Mouse (Mus musculus): ENCODE results near the gene Lrrc8d. TPM values are rescaled to one million over a fixed set of nuclear protein-coding genes. Genes with fewer than 3 reads are reported as not detected.

The Lrrc8d gene
- total and polyA plus RNA-seq, 3 experiments, result 7.0 to 26.1 (median 16.6) TPM

DNA sequence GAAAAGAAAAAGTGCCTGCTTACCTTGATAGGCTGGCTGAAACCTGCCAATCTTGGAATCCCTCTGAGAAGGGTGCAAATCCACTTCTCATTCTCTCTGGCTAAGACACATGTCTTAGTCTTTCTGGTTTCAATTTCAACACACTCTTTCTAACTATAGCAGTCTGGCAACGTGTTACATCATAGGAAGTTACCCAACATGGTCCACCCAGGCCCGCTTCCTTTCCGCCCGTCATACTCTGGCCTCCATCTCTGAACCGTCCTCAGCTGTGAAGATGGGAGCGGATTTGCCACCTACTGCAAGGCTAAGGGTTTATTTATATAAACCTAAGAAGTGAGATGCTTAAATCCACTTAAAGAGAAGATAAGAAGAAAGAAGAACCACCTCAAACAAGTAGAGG is 3.7 kb upstream of the Lrrc8d start (continued):
- TF ChIP-seq HCFC1 (IDR thresholded peaks at IDR 0.05; ENCODE audit: low read depth, low read length) (peak; percentile 78), MAZ (IDR thresholded peaks at IDR 0.05; ENCODE audit: low read depth, low read length) (peak; percentile 73; the same call in 1 of the 2 replicates), JUND (conservative IDR thresholded peaks at IDR 0.05; ENCODE audit: low read depth, low read length) (0 out of 2 replicates have a peak, but pooled peaks have one; percentile 45), RAD21 (IDR thresholded peaks at IDR 0.05; ENCODE audit: low read depth, low read length) (no peak), USF2 (conservative IDR thresholded peaks at IDR 0.05; ENCODE audit: low read depth, low read length) (no peak), TBP (conservative IDR thresholded peaks at IDR 0.05; ENCODE audit: low read depth, low read length) (no peak; the same call in 1 of the 2 replicates), ZNF384 (IDR thresholded peaks at IDR 0.05; ENCODE audit: low read depth, low read length) (no peak), ETS1 (conservative IDR thresholded peaks at IDR 0.05; ENCODE audit: low read depth, low read length) (peak; percentile 90), E2F4 (IDR thresholded peaks at IDR 0.05; ENCODE audit: insufficient replicate concordance, low read depth, low read length) (no peak), RCOR1 (conservative IDR thresholded peaks at IDR 0.05; ENCODE audit: low read depth, low read length) (no peak)

GRCm38 (mm10) chr5:105697886-105698285 is 1.9 kb upstream of the Lrrc8d start:
- Histone ChIP-seq H3K4me1 (ENCODE audit: control insufficient read depth in 1 of 2, insufficient read depth in 2 of 2) (peaks cover 13 to 42% of the 10 kb centered on the region in 2 experiments; a peak in 3 of 4 replicates), H3K9ac (ENCODE audit: insufficient read depth, low read depth) (peak overlapping the region; percentile 96), H3K9me3 (replicated peaks; ENCODE audit: low read length) (no peaks in the 10 kb centered on the region), H3K4me2 (ENCODE audit: insufficient read depth, low read depth, poor library complexity, severe bottlenecking) (no peak overlapping the region), H3K27ac (ENCODE audit: insufficient read depth, low read depth) (no peak overlapping the region), H3K4me3 (replicated peaks in 1 of 3; ENCODE audit: low read depth in 2 of 3, low read length in 2 of 3, poor library complexity in 1 of 3) (no peak overlapping the region), H3K27me3 (replicated peaks) (no peaks in the 10 kb centered on the region), H3K79me2 (replicated peaks; ENCODE audit: control insufficient read depth, extremely low read depth, insufficient read depth, poor library complexity, severe bottlenecking) (peaks cover 22% of the 10 kb centered on the region), H3K36me3 (replicated peaks in 1 of 2; ENCODE audit: control insufficient read depth in 1 of 2, insufficient read depth in 1 of 2, low read length in 1 of 2) (peaks cover 7 to 19% of the 10 kb centered on the region in 2 experiments)
- no peak for DNase-seq (ENCODE audit: extremely low read depth)
- in situ Hi-C loops (cut with MboI; ENCODE audit: low pct_ligation_motif_present, low pct_unique_long_range_greater_than_20kb, low sequenced_read_pairs) (loop anchor here (5.0 kb wide), 1 partner anchor 34 kb away; no protein-coding TSS in a partner anchor), dilution Hi-C loops (cut with MboI; ENCODE audit: extremely low pct_ligation_motif_present, extremely low pct_unique_long_range_greater_than_20kb, low sequenced_read_pairs) (no loop called here)
- TF ChIP-seq TCF12 (IDR thresholded peaks at IDR 0.05; ENCODE audit: low read depth, low read length) (no peak), GABPA (IDR thresholded peaks at IDR 0.05; ENCODE audit: insufficient replicate concordance, low read depth, low read length) (no peak), MYC (IDR thresholded peaks at IDR 0.05; ENCODE audit: low read depth, low read length) (no peak), USF1 (IDR thresholded peaks at IDR 0.05; ENCODE audit: low read depth, low read length) (no peak), UBTF (IDR thresholded peaks at IDR 0.05; ENCODE audit: low read depth, low read length) (no peak), CTCF (conservative IDR thresholded peaks at IDR 0.05 in 1 of 2, IDR thresholded peaks at IDR 0.05 in 1 of 2; ENCODE audit: low read depth in 2 of 2, low read length in 2 of 2) (no peak), JUN (IDR thresholded peaks at IDR 0.05; ENCODE audit: insufficient read depth, low read depth, low read length) (no peak), BHLHE40 (IDR thresholded peaks at IDR 0.05; ENCODE audit: low read depth, low read length) (no peak), USF2 (conservative IDR thresholded peaks at IDR 0.05; ENCODE audit: low read depth, low read length) (no peak), MAFK (IDR thresholded peaks at IDR 0.05; ENCODE audit: insufficient replicate concordance, low read length) (no peak), SIN3A (IDR thresholded peaks at IDR 0.05; ENCODE audit: low read length) (no peak)

All from CH12.LX (cell line).